Mouse (Mus musculus): ENCODE data around the gene Rnf185. TPM values are rescaled to one million over a fixed set of nuclear protein-coding genes. Genes with fewer than 3 reads are reported as not detected.
A peak's percentile ranks its signal among the peaks of the same experiment; 100 is the strongest.

Gene Rnf185
- polyA plus RNA-seq, 1 experiment from 2014 or later, result 31.2 TPM

- Histone ChIP-seq H3K4me1 (replicated peaks) (peaks cover 11% of the 10 kb centered on the region; the same call in 1 of the 2 replicates), H3K9me3 (no peaks in the 10 kb centered on the region), H3K27me3 (replicated peaks) (no peaks in the 10 kb centered on the region), H3K36me3 (0 out of 2 replicates have a peak, but pooled peaks cover 2% of the 10 kb centered on the region), H3K4me3 (replicated peaks) (peak within 1 kb of the TSS; percentile 87), H3K4me2 (replicated peaks) (peak within 1 kb of the TSS; percentile 76), H3K9ac (peak within 1 kb of the TSS; percentile 70), H3K27ac (peak within 1 kb of the TSS; percentile 69)
- WGBS, result 3% methylated on average over 45 of the region's 45 CpGs
- peak; percentile 98 for ATAC-seq
These were observed 43.0 kb downstream of the Rnf185 start, which contains the start of gene Limk2 for GRCm38 (mm10) chr11:3408997-3409732. Gene Limk2, minus strand, starts transcription at chr11:3409189.

- Histone ChIP-seq H3K27ac (peak overlapping the region; percentile 69), H3K9ac (peak overlapping the region; percentile 70), H3K4me2 (replicated peaks) (peak overlapping the region; percentile 76), H3K36me3 (no peaks in the 10 kb centered on the region), H3K9me3 (no peaks in the 10 kb centered on the region), H3K27me3 (replicated peaks) (no peaks in the 10 kb centered on the region), H3K4me3 (replicated peaks) (peak overlapping the region; percentile 87), H3K4me1 (replicated peaks) (peaks cover 11% of the 10 kb centered on the region; the same call in 1 of the 2 replicates)
- 3% methylated on average over 34 of the region's 34 CpGs for WGBS
- peak; percentile 16 for ATAC-seq
These were observed 43.8 kb downstream of the Rnf185 start for GRCm38 (mm10) chr11:3408131-3408996.

- H3K4me3 ChIP-seq (replicated peaks), result no peak overlapping the region
- 82% methylated on average over 7 of the region's 7 CpGs for WGBS
- no peak overlapping the region for H3K9ac ChIP-seq
- no peak overlapping the region for H3K4me2 ChIP-seq (replicated peaks)
- peaks cover 11% of the 10 kb centered on the region; the same call in 1 of the 2 replicates for H3K4me1 ChIP-seq (replicated peaks)
- H3K36me3 ChIP-seq, result no peaks in the 10 kb centered on the region
- no peak overlapping the region for H3K27ac ChIP-seq
- ATAC-seq, result no peak
- H3K27me3 ChIP-seq (replicated peaks), result no peaks in the 10 kb centered on the region
- H3K9me3 ChIP-seq, result no peaks in the 10 kb centered on the region
These were observed 47.7 kb downstream of the Rnf185 start for GRCm38 (mm10) chr11:3404287-3405047.

- ATAC-seq, result no peak
- H3K4me1 ChIP-seq (replicated peaks), result peaks cover 12% of the 10 kb centered on the region; the same call in 1 of the 2 replicates
- H3K27me3 ChIP-seq (replicated peaks), result no peaks in the 10 kb centered on the region
- no peak overlapping the region for H3K4me2 ChIP-seq (replicated peaks)
- H3K9me3 ChIP-seq, result no peaks in the 10 kb centered on the region
- no peak overlapping the region for H3K9ac ChIP-seq
- H3K27ac ChIP-seq, result no peak overlapping the region
- no peak overlapping the region for H3K4me3 ChIP-seq (replicated peaks)
- no peaks in the 10 kb centered on the region for H3K36me3 ChIP-seq
- WGBS, result 75% methylated on average over 3 of the region's 3 CpGs
These were observed 49.1 kb downstream of the Rnf185 start for GRCm38 (mm10) chr11:3403024-3403423.

- Histone ChIP-seq H3K9ac (no peak overlapping the region), H3K27me3 (replicated peaks) (no peaks in the 10 kb centered on the region), H3K9me3 (no peaks in the 10 kb centered on the region), H3K27ac (peak overlapping the region; percentile 78), H3K4me1 (replicated peaks) (peaks cover 28% of the 10 kb centered on the region), H3K4me2 (replicated peaks) (no peak overlapping the region), H3K36me3 (no peaks in the 10 kb centered on the region), H3K4me3 (replicated peaks) (no peak overlapping the region)
- 53% methylated on average over 1 of the region's 1 CpGs for WGBS
- peak; percentile 97 for ATAC-seq
These were observed 53.8 kb downstream of the Rnf185 start for GRCm38 (mm10) chr11:3398318-3398717.

GRCm38 (mm10) chr11:3396562-3396961 lies 55.6 kb downstream of the Rnf185 start:
- Histone ChIP-seq H3K27me3 (replicated peaks) (no peaks in the 10 kb centered on the region), H3K4me2 (replicated peaks) (no peak overlapping the region), H3K27ac (no peak overlapping the region), H3K4me1 (replicated peaks) (peaks cover 28% of the 10 kb centered on the region), H3K9ac (no peak overlapping the region), H3K9me3 (no peaks in the 10 kb centered on the region), H3K36me3 (no peaks in the 10 kb centered on the region), H3K4me3 (replicated peaks) (no peak overlapping the region)
- ATAC-seq, result no peak
- 71% methylated on average over 8 of the region's 8 CpGs for WGBS

- no peak overlapping the region for H3K9ac ChIP-seq
- H3K27ac ChIP-seq, result no peak overlapping the region
- no peaks in the 10 kb centered on the region for H3K36me3 ChIP-seq
- H3K9me3 ChIP-seq, result no peaks in the 10 kb centered on the region
- no peak overlapping the region for H3K4me3 ChIP-seq (replicated peaks)
- WGBS, result 73% methylated on average over 3 of the region's 3 CpGs
- H3K27me3 ChIP-seq (replicated peaks), result no peaks in the 10 kb centered on the region
- no peak overlapping the region for H3K4me2 ChIP-seq (replicated peaks)
- no peak for ATAC-seq
- H3K4me1 ChIP-seq (replicated peaks), result peaks cover 28% of the 10 kb centered on the region
These were observed 56.1 kb downstream of the Rnf185 start for GRCm38 (mm10) chr11:3396091-3396490.

- Histone ChIP-seq H3K9ac (no peak overlapping the region), H3K4me1 (replicated peaks) (peaks cover 31% of the 10 kb centered on the region), H3K27me3 (replicated peaks) (no peaks in the 10 kb centered on the region), H3K4me3 (replicated peaks) (no peak overlapping the region), H3K36me3 (no peaks in the 10 kb centered on the region), H3K4me2 (replicated peaks) (no peak overlapping the region), H3K27ac (no peak overlapping the region), H3K9me3 (no peaks in the 10 kb centered on the region)
- ATAC-seq, result no peak
- WGBS, result 73% methylated on average over 5 of the region's 5 CpGs
These were observed 57.6 kb downstream of the Rnf185 start for GRCm38 (mm10) chr11:3394520-3394919.

- Histone ChIP-seq H3K4me3 (replicated peaks) (no peak overlapping the region), H3K9me3 (no peaks in the 10 kb centered on the region), H3K9ac (no peak overlapping the region), H3K36me3 (no peaks in the 10 kb centered on the region), H3K4me1 (replicated peaks) (peaks cover 24% of the 10 kb centered on the region), H3K27ac (no peak overlapping the region), H3K27me3 (replicated peaks) (no peaks in the 10 kb centered on the region), H3K4me2 (replicated peaks) (no peak overlapping the region)
- no peak for ATAC-seq
- 78% methylated on average over 8 of the region's 8 CpGs for WGBS
These were observed 59.6 kb downstream of the Rnf185 start for GRCm38 (mm10) chr11:3392526-3392925.

- no peak overlapping the region for H3K4me2 ChIP-seq (replicated peaks)
- no peak overlapping the region for H3K9ac ChIP-seq
- ATAC-seq, result peak; percentile 27; the same call in 1 of the 2 replicates
- no peaks in the 10 kb centered on the region for H3K27me3 ChIP-seq (replicated peaks)
- peaks cover 14% of the 10 kb centered on the region; the same call in 1 of the 2 replicates for H3K4me1 ChIP-seq (replicated peaks)
- WGBS, result 67% methylated on average over 5 of the region's 5 CpGs
- H3K36me3 ChIP-seq, result no peaks in the 10 kb centered on the region
- no peaks in the 10 kb centered on the region for H3K9me3 ChIP-seq
- peak overlapping the region; percentile 24; the same call in 1 of the 2 replicates for H3K27ac ChIP-seq
- no peak overlapping the region for H3K4me3 ChIP-seq (replicated peaks)
These were observed 61.4 kb downstream of the Rnf185 start for GRCm38 (mm10) chr11:3390789-3391188.

GRCm38 (mm10) chr11:3389996-3390395 lies 62.2 kb downstream of the Rnf185 start:
- WGBS, result 70% methylated on average over 5 of the region's 5 CpGs

More at GRCm38 (mm10) chr11:3389996-3390395, 62.2 kb downstream of the Rnf185 start:
- ATAC-seq, result no peak
- no peaks in the 10 kb centered on the region for H3K9me3 ChIP-seq
- no peak overlapping the region for H3K9ac ChIP-seq
- no peak overlapping the region for H3K4me3 ChIP-seq (replicated peaks)
- H3K36me3 ChIP-seq, result 0 out of 2 replicates have a peak, but pooled peaks cover 2% of the 10 kb centered on the region
- no peak overlapping the region for H3K4me2 ChIP-seq (replicated peaks)
- H3K27ac ChIP-seq, result no peak overlapping the region
- no peaks in the 10 kb centered on the region for H3K27me3 ChIP-seq (replicated peaks)
- H3K4me1 ChIP-seq (replicated peaks), result peaks cover 14% of the 10 kb centered on the region; the same call in 1 of the 2 replicates

Data from intestine, embryonic 15.5 days (tissue).